Mouse (Mus musculus): ENCODE data around the gene 4931422A03Rik. TPM values are rescaled to one million over a fixed set of nuclear protein-coding genes. Genes with fewer than 3 reads are reported as not detected.
"Not testable (repeated sequence)": the region's sequence is repeated elsewhere in the genome, so short reads cannot be mapped to it uniquely, and the experiment has no call there.

4931422A03Rik gene
- 2.6 and 3.4 TPM in 2 replicates for polyA plus RNA-seq (2016; fragmentation: Nextera tagmentation; extraction: Ambion mirVana)

GRCm38 (mm10) chr2:104028139-104028723 is at the start of gene 4931422A03Rik:
Gene 4931422A03Rik (minus strand): TSS chr2:104028361.
- peak within 1 kb of the TSS; percentile 80 for H3K4me2 ChIP-seq
- H3K9me3 ChIP-seq, result no peaks in the 10 kb centered on the region
- H3K4me3 ChIP-seq (replicated peaks), result peak within 1 kb of the TSS; percentile 87
- under 1% methylated on average over 32 of the region's 32 CpGs for WGBS
- peaks cover 13% of the 10 kb centered on the region for H3K36me3 ChIP-seq
- no peaks in the 10 kb centered on the region for H3K27me3 ChIP-seq
- peak within 1 kb of the TSS; percentile 67; the same call in 1 of the 2 replicates for H3K27ac ChIP-seq
- peak; percentile 50; the same call in 1 of the 2 replicates for ATAC-seq (ENCODE audit: insufficient number of reproducible peaks, insufficient read depth, low FRiP score, low TSS enrichment, low read depth)
- peaks cover 16% of the 10 kb centered on the region for H3K4me1 ChIP-seq (replicated peaks)
- peak within 1 kb of the TSS; percentile 89 for H3K9ac ChIP-seq (replicated peaks)

DNA sequence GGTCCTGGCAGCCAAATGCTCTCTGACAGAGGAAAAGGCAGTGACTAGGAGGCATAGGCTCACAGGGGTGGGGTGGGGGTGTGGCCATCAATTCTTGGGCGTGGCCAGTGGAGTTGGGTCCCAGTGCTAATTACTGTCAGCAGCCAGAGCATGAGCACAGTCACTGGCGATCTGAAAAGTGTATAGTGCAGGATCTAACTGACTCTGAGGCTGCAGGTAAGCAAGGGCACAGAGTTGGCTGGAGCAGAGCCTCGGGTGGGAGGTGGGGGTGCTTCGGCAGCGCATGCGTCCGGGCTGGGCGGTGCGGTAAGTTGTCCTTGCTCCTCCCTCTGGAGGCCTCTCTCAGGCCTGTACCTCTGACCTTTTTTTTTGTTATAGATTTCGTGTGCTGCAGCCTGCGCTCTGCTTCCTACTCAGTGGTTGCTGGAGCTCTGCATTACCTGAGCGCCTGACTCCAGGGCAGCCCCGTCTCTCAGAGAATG is 41.6 kb upstream of the 4931422A03Rik start, which contains the start of gene Cd59b:
Gene Cd59b, plus strand, starts transcription at position 146 of the 482 bp plus-strand sequence.
- peaks cover 9% of the 10 kb centered on the region; the same call in 1 of the 2 replicates for H3K4me1 ChIP-seq (replicated peaks)
- H3K36me3 ChIP-seq, result no peaks in the 10 kb centered on the region
- 0 out of 2 replicates have a peak within 1 kb of the TSS, but pooled peaks have one; percentile 34 for H3K9ac ChIP-seq (replicated peaks)
- H3K27ac ChIP-seq, result peak within 1 kb of the TSS; percentile 70; the same call in 1 of the 2 replicates
- 9% methylated on average over 13 of the region's 13 CpGs for WGBS
- peak within 1 kb of the TSS; percentile 58 for H3K4me2 ChIP-seq
- H3K27me3 ChIP-seq, result no peaks in the 10 kb centered on the region
- peaks cover 6% of the 10 kb centered on the region for H3K9me3 ChIP-seq
- peak; percentile 87 for ATAC-seq (ENCODE audit: insufficient number of reproducible peaks, insufficient read depth, low FRiP score, low TSS enrichment, low read depth)
- H3K4me3 ChIP-seq (replicated peaks), result peak within 1 kb of the TSS; percentile 42

GRCm38 (mm10) chr2:104068450-104068849 is 40.3 kb upstream of the 4931422A03Rik start, which contains the start of gene Gm10799:
Gene Gm10799 (minus strand): TSS chr2:104068550.
- not testable (repeated sequence) for H3K27ac ChIP-seq; H3K27me3 ChIP-seq; H3K36me3 ChIP-seq; H3K4me3 ChIP-seq (replicated peaks); H3K4me2 ChIP-seq; H3K4me1 ChIP-seq (replicated peaks); H3K9me3 ChIP-seq; H3K9ac ChIP-seq (replicated peaks); ATAC-seq (ENCODE audit: insufficient number of reproducible peaks, insufficient read depth, low FRiP score, low TSS enrichment, low read depth)
- WGBS, result 91% methylated on average over 7 of the region's 7 CpGs

- not testable (repeated sequence) for H3K4me1 ChIP-seq (replicated peaks); H3K27ac ChIP-seq; H3K4me3 ChIP-seq (replicated peaks); ATAC-seq (ENCODE audit: insufficient number of reproducible peaks, insufficient read depth, low FRiP score, low TSS enrichment, low read depth); H3K4me2 ChIP-seq; H3K9ac ChIP-seq (replicated peaks); H3K27me3 ChIP-seq; H3K9me3 ChIP-seq
- WGBS, result 91% methylated on average over 6 of the region's 6 CpGs
- peaks cover 13% of the 10 kb centered on the region for H3K36me3 ChIP-seq
Measured at GRCm38 (mm10) chr2:104065526-104065925, 37.4 kb upstream of the 4931422A03Rik start, which contains the start of gene Gm10912. Gene Gm10912 (plus strand): TSS chr2:104065826.

DNA sequence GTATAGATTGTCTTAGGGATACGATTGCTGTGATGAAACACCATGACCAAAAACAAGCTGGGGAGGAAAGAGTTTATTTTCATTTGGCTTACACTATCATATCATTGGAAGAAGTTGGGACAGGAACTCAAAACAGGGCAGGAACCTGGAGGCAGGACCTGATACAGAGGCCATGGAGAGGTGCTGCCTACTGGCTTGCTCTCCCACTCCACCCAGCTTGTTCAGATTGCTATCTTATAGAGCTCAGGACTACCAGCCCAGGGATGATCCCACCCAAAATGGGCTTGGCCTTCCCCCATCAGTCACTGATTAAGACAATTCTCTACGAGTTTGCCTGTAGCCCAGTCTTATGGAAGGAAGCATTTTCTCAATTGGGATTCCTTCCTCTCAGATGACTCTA is 36.0 kb upstream of the 4931422A03Rik start:
- Histone ChIP-seq H3K9ac (replicated peaks) (no peak overlapping the region), H3K4me2 (no peak overlapping the region), H3K9me3 (no peaks in the 10 kb centered on the region), H3K27me3 (no peaks in the 10 kb centered on the region), H3K4me3 (replicated peaks) (no peak overlapping the region), H3K36me3 (peaks cover 22% of the 10 kb centered on the region), H3K4me1 (replicated peaks) (no peaks in the 10 kb centered on the region), H3K27ac (no peak overlapping the region)
- 80% methylated on average over 2 of the region's 2 CpGs for WGBS
- no peak for ATAC-seq (ENCODE audit: insufficient number of reproducible peaks, insufficient read depth, low FRiP score, low TSS enrichment, low read depth)

DNA sequence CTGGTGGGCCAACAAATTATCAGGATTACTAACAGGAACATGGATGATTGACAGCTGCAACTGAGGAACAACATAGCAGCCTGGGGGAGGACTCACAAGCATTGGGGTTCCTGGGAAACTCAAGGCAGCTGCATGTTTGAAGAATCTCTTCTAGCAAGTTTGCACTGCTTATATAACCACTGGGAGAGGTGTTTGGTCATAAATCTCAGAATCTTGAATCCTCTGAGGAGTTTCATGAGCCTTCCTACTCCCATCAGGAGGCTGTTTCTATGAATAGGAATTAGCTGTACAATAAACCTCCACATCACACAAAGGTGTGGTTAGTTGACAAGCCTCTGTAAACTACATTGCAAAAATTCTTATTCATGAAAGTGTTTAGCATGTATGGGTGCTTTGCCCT is 34.5 kb upstream of the 4931422A03Rik start:
- H3K4me3 ChIP-seq (replicated peaks), result no peak overlapping the region
- no peak for ATAC-seq (ENCODE audit: insufficient number of reproducible peaks, insufficient read depth, low FRiP score, low TSS enrichment, low read depth)
- H3K36me3 ChIP-seq, result peaks cover 30% of the 10 kb centered on the region
- no peak overlapping the region for H3K9ac ChIP-seq (replicated peaks)
- H3K4me2 ChIP-seq, result no peak overlapping the region
- H3K4me1 ChIP-seq (replicated peaks), result no peaks in the 10 kb centered on the region
- H3K9me3 ChIP-seq, result no peaks in the 10 kb centered on the region
- H3K27me3 ChIP-seq, result no peaks in the 10 kb centered on the region
- H3K27ac ChIP-seq, result no peak overlapping the region

- no peaks in the 10 kb centered on the region for H3K27me3 ChIP-seq
- no peak overlapping the region for H3K27ac ChIP-seq
- peaks cover 31% of the 10 kb centered on the region for H3K36me3 ChIP-seq
- no peaks in the 10 kb centered on the region for H3K4me1 ChIP-seq (replicated peaks)
- H3K4me3 ChIP-seq (replicated peaks), result no peak overlapping the region
- no peak for ATAC-seq (ENCODE audit: insufficient number of reproducible peaks, insufficient read depth, low FRiP score, low TSS enrichment, low read depth)
- H3K9me3 ChIP-seq, result no peaks in the 10 kb centered on the region
- H3K4me2 ChIP-seq, result no peak overlapping the region
- 96% methylated on average over 6 of the region's 6 CpGs for WGBS
- no peak overlapping the region for H3K9ac ChIP-seq (replicated peaks)
Measured at GRCm38 (mm10) chr2:104060996-104061395, 32.8 kb upstream of the 4931422A03Rik start.

- no peaks in the 10 kb centered on the region for H3K9me3 ChIP-seq
- H3K4me2 ChIP-seq, result no peak overlapping the region
- no peak overlapping the region for H3K9ac ChIP-seq (replicated peaks)
- H3K4me3 ChIP-seq (replicated peaks), result no peak overlapping the region
- 81% methylated on average over 10 of the region's 10 CpGs for WGBS
- H3K4me1 ChIP-seq (replicated peaks), result no peaks in the 10 kb centered on the region
- peaks cover 39% of the 10 kb centered on the region for H3K36me3 ChIP-seq
- no peak overlapping the region for H3K27ac ChIP-seq
- ATAC-seq (ENCODE audit: insufficient number of reproducible peaks, insufficient read depth, low FRiP score, low TSS enrichment, low read depth), result no peak
- H3K27me3 ChIP-seq, result no peaks in the 10 kb centered on the region
Measured at GRCm38 (mm10) chr2:104059786-104060185, 31.6 kb upstream of the 4931422A03Rik start.

- Histone ChIP-seq H3K9me3 (no peaks in the 10 kb centered on the region), H3K4me2 (no peak overlapping the region), H3K27ac (no peak overlapping the region), H3K36me3 (peaks cover 47% of the 10 kb centered on the region), H3K9ac (replicated peaks) (no peak overlapping the region), H3K4me3 (replicated peaks) (no peak overlapping the region), H3K4me1 (replicated peaks) (no peaks in the 10 kb centered on the region), H3K27me3 (no peaks in the 10 kb centered on the region)
- ATAC-seq (ENCODE audit: insufficient number of reproducible peaks, insufficient read depth, low FRiP score, low TSS enrichment, low read depth), result no peak
- WGBS, result 92% methylated on average over 4 of the region's 4 CpGs
Measured at GRCm38 (mm10) chr2:104058954-104059353, 30.8 kb upstream of the 4931422A03Rik start.

- Histone ChIP-seq H3K27ac (no peak overlapping the region), H3K9me3 (no peaks in the 10 kb centered on the region), H3K27me3 (no peaks in the 10 kb centered on the region), H3K36me3 (peaks cover 53% of the 10 kb centered on the region), H3K9ac (replicated peaks) (no peak overlapping the region), H3K4me2 (no peak overlapping the region), H3K4me1 (replicated peaks) (no peaks in the 10 kb centered on the region), H3K4me3 (replicated peaks) (no peak overlapping the region)
- WGBS, result 89% methylated on average over 1 of the region's 1 CpGs
- ATAC-seq (ENCODE audit: insufficient number of reproducible peaks, insufficient read depth, low FRiP score, low TSS enrichment, low read depth), result no peak
Measured at GRCm38 (mm10) chr2:104058381-104058780, 30.2 kb upstream of the 4931422A03Rik start.

- H3K4me1 ChIP-seq (replicated peaks), result no peaks in the 10 kb centered on the region
- H3K27me3 ChIP-seq, result no peaks in the 10 kb centered on the region
- H3K9me3 ChIP-seq, result no peaks in the 10 kb centered on the region
- peaks cover 63% of the 10 kb centered on the region for H3K36me3 ChIP-seq
- no peak overlapping the region for H3K4me3 ChIP-seq (replicated peaks)
- no peak overlapping the region for H3K9ac ChIP-seq (replicated peaks)
- no peak for ATAC-seq (ENCODE audit: insufficient number of reproducible peaks, insufficient read depth, low FRiP score, low TSS enrichment, low read depth)
- H3K4me2 ChIP-seq, result no peak overlapping the region
- H3K27ac ChIP-seq, result no peak overlapping the region
- 74% methylated on average over 1 of the region's 1 CpGs for WGBS
Measured at GRCm38 (mm10) chr2:104044479-104045080, 16.4 kb upstream of the 4931422A03Rik start.
